10 mouse cellular contexts compared by ENCODE assay signal in genomic region chr2:166377329-166377728, GRCm38 (mm10).
A peak's percentile ranks its signal among the peaks of the same experiment; 100 is the strongest.
DNase-seq lines count a peak whose midpoint lies in the region; ATAC-seq lines count a peak whose summit lies in the region.
"Had no signal": no experiment of that assay in that cellular context is flagged by ENCODE, and none has a peak within 500 bp of the region (broad histone marks: within the 10 kb centered on the region; RNA-seq: fewer than 3 reads in every experiment).

No protein-coding gene starts in this region.

- H3K9ac ChIP-seq in neural tube, embryonic 15.5 days (replicated peaks), result no peak overlapping the region
- no peak overlapping the region for H3K9ac ChIP-seq in limb, embryonic 15.5 days
- H3K9ac ChIP-seq in stomach, embryonic 16.5 days (ENCODE audit: low read length), result peak overlapping the region; percentile 38; the same call in 1 of the 2 replicates
- H3K9ac ChIP-seq: lung, embryonic 15.5 days had no signal

- H3K4me3 ChIP-seq in neural tube, embryonic 15.5 days (replicated peaks), result no peak overlapping the region
- no peak overlapping the region for H3K4me3 ChIP-seq in limb, embryonic 15.5 days
- H3K4me3 ChIP-seq in stomach, embryonic 16.5 days (replicated peaks; ENCODE audit: low read length), result no peak overlapping the region
- H3K4me3 ChIP-seq: lung, embryonic 15.5 days had no signal

- peaks cover 5% of the 10 kb centered on the region; the same call in 1 of the 2 replicates for H3K27me3 ChIP-seq in neural tube, embryonic 15.5 days (replicated peaks)
- H3K27me3 ChIP-seq in limb, embryonic 15.5 days, result no peaks in the 10 kb centered on the region
- H3K27me3 ChIP-seq in stomach, embryonic 16.5 days (ENCODE audit: control insufficient read depth, insufficient read depth, low read length), result no peaks in the 10 kb centered on the region
- H3K27me3 ChIP-seq: lung, embryonic 15.5 days had no signal

- no peak overlapping the region for H3K4me2 ChIP-seq in neural tube, embryonic 15.5 days
- H3K4me2 ChIP-seq in limb, embryonic 15.5 days, result no peak overlapping the region
- no peak overlapping the region for H3K4me2 ChIP-seq in stomach, embryonic 16.5 days (ENCODE audit: low read depth, low read length)
- H3K4me2 ChIP-seq: lung, embryonic 15.5 days had no signal

- H3K27ac ChIP-seq in neural tube, embryonic 15.5 days (replicated peaks), result no peak overlapping the region
- peak overlapping the region; percentile 43 for H3K27ac ChIP-seq in limb, embryonic 15.5 days
- peak overlapping the region; percentile 24; the same call in 1 of the 2 replicates for H3K27ac ChIP-seq in stomach, embryonic 16.5 days (ENCODE audit: low read length)
- H3K27ac ChIP-seq: lung, embryonic 15.5 days had no signal

- H3K9me3 ChIP-seq in neural tube, embryonic 15.5 days (replicated peaks), result no peaks in the 10 kb centered on the region
- H3K9me3 ChIP-seq in limb, embryonic 15.5 days, result no peaks in the 10 kb centered on the region
- H3K9me3 ChIP-seq in stomach, embryonic 16.5 days (replicated peaks; ENCODE audit: control insufficient read depth, low read length), result no peaks in the 10 kb centered on the region
- H3K9me3 ChIP-seq: lung, embryonic 15.5 days had no signal

- WGBS in neural tube, embryonic 15.5 days, result 7% methylated on average over 3 of the region's 3 CpGs
- WGBS in limb, embryonic 15.5 days, result 10% methylated on average over 3 of the region's 3 CpGs
- 15% methylated on average over 3 of the region's 3 CpGs for WGBS in stomach, embryonic 16.5 days

- ATAC-seq in neural tube, embryonic 15.5 days (ENCODE audit: low FRiP score), result no peak
- no peak for ATAC-seq in limb, embryonic 15.5 days (ENCODE audit: insufficient number of reproducible peaks, low FRiP score, low TSS enrichment, low read depth)
- ATAC-seq in stomach, embryonic 16.5 days (ENCODE audit: insufficient read depth, low FRiP score), result peak; percentile 51; the same call in 1 of the 2 replicates

- H3K36me3 ChIP-seq in neural tube, embryonic 15.5 days, result no peaks in the 10 kb centered on the region
- no peaks in the 10 kb centered on the region for H3K36me3 ChIP-seq in limb, embryonic 15.5 days
- no peaks in the 10 kb centered on the region for H3K36me3 ChIP-seq in stomach, embryonic 16.5 days (ENCODE audit: control insufficient read depth, insufficient read depth, low read length)
- H3K36me3 ChIP-seq: lung, embryonic 15.5 days had no signal

- H3K4me1 ChIP-seq in neural tube, embryonic 15.5 days, result peaks cover 22% of the 10 kb centered on the region
- peaks cover 30% of the 10 kb centered on the region for H3K4me1 ChIP-seq in limb, embryonic 15.5 days
- H3K4me1 ChIP-seq in stomach, embryonic 16.5 days (ENCODE audit: control insufficient read depth, insufficient read depth, low read length), result peaks cover 18% of the 10 kb centered on the region; the same call in 1 of the 2 replicates

- peak; percentile 80 to 86 for DNase-seq in cerebellum, postnatal 10 days
- DNase-seq in cerebellum, adult 11-12 months, result no peak
- DNase-seq in neural tube, embryonic 10.5 days (ENCODE audit: extremely low spot score, low spot score), result peak; percentile 57
- no peak for DNase-seq in ovary, postnatal 14 days (ENCODE audit: low spot score)
- DNase-seq in thymus, postnatal 0 days (ENCODE audit: low spot score), result no peak
- DNase-seq: kidney, adult 2 months had no signal

Comparison
In these comparisons a context has a peak if more than half of its experiments do, and no peak if none do; other contexts are left out.
1. DNase-seq: peak in cerebellum, postnatal 10 days (2 of 2) and neural tube, embryonic 10.5 days (single experiment); none in cerebellum, adult 11-12 months (single experiment), ovary, postnatal 14 days (single experiment) and thymus, postnatal 0 days (single experiment).